Mouse (Mus musculus) retina, embryonic 14.5 days (tissue): ENCODE measurements around the gene Cmbl.

Experiments used
- DNase-seq: peaks from one replicate; pipeline ENCODE4 v3.0.0-alpha.2; 2015; ENCODE audit warnings: low spot score

Gene Cmbl

DNA sequence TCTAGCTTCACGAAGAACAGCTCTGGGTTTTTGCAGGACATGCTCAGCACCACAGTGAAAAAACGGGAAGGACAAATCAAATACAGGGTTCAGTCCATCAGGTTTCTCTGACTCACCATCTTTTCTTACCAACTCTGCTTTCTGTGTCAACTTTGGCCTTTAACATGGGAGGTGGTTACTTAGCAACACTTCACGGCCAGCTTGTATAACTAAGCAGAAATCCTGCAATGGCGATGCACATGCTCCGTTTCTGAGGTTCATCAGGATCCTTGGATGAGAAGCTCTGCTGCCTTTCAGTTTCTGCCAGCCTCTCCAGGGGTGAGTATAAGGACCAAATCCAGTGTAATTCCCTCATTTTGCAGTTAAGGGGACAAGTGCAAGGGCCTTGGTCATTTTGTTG, at the start of gene Cmbl:
Gene Cmbl (plus strand): TSS at position 206 of the 400 bp plus-strand sequence.
- DNase-seq, result no peak

DNA sequence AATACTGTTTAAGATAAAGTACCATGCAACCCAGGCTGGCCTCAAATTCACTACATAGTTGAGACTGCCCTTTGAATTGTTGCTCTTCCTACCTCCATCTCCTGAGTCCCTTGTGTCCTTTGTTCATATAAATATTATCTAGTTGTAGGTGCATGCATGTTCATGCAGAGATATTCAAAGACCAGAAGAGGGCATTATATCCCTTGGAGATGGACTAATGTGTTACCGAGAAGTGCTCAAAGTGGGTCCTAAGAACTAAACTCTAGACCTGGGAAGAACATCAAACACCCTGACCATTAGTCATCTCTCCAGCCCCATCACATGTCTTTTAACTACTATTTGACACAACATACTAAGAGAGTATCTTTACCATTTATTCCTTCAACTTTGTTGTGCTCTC, 48.0 kb upstream of the Cmbl start:
- DNase-seq, result no peak

DNA sequence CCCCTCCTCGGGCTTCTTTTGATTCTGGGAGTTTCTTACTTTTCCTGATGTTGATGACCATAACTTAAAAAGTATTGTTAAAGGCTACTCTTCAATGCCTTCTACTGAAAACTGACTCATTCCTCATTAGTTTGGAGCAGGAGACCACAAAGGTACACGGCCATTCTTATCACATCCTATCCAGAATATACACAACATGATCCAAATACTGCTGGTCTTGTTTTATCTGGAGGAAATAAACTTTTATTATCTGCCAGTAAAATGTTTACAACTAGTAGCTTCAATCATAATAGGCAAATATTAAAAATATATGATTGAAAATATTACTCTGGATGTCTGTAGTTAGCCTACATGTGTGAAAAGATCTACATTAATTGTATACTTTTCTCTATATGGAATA, 46.8 kb upstream of the Cmbl start:
- no peak for DNase-seq

DNA sequence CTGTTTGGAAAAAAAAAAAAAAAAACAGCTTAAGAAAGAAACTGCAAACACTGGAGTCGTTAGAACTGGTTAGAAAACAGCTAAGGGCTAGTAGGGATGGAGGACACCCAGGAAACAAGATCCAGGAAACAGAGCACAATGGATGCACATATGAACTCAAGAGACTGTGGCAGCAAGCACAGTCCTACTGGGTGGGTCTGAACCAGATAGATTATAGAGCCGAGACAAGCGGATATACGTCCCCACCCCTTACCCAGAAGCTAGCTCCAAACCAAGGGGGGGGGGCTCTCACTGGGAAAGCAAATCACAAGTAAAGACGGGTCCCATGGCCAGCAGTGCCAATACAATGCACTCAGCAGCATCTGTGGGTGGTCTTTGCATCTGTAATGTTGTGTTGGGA, 46.2 kb upstream of the Cmbl start:
- DNase-seq, result no peak

GRCm38 (mm10) chr15:31526463-31526862, 38.7 kb upstream of the Cmbl start:
- no peak for DNase-seq

DNA sequence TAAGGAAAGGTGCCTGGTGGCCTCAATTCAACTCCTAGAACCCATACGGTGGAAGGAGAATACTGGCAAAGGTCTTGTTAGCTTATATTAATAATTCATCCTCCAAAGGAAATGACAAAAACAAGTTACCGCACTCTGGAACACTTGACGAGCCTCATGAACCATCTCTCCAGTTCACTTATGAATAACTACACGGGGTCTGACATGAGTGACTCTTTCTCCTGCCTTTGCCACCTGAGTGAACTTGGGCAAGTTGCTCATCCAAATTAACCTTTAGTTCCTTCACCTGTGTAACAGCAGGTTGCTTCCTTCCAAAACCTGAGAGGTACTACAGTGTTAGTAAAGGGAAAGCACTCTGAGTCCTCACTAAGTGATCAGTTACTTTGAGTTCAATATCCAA, 36.7 kb upstream of the Cmbl start:
- DNase-seq, result no peak

DNA sequence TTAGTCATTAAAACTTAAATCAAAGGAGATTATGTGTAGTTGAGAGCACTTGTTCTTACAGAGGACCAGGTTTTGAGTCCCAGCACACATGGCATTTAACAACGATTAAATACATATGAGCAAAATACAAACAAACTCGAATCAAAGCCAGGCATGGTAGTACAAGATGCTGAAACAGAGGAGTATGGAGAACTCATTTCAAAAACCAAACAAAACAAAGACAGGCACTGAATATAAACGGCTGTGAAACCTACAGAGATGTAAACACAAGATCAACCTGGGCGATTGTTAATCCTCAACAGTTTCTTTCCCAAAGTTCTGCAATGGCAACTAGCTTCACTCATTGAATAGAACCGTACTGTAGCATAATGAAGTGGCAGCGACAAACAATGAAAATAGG, 36.1 kb upstream of the Cmbl start:
- peak; percentile 40 for DNase-seq

- DNase-seq, result peak; percentile 55
Observed at GRCm38 (mm10) chr15:31529811-31530658, 35.2 kb upstream of the Cmbl start.

DNA sequence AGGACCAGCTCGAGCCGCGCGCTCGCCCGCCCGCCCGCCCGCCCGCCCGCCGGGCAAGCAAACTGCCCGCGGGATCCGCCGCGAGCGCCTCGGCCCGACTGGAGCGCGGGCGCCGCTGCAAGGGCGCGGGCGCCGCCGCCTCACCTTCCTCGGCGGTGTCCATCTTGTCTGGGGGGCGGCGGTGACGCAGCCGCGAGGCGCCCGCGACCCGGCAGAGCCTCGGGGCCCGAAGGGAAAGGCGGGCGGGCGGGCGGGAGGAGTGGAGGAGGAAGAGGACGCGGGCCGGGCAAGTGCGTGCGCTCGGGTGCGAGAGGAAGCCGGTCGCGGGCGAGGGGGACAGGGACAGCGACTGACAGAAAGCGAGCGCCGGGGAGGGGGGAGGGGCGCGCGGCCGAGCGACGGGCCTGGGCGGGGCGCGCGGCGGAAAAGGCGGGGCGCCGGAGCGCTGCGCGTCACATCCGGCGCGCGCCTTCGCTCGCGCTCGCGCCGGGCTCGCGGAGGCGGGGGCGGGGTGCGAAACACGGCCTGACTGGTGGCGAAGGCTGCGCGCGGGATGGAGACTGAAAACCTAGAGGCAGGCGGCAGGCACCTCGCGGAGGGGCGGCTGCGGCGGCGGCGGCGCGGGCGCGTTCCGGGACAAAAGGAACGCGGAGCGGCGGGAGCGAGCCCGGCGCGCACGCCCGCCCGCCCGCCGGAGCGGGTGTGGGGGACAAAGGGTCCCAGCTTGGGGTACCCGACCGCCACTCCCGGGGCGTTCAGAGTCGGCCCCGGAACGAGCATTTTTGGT, 34.3 kb upstream of the Cmbl start, which contains the start of gene March6:
Gene March6 (minus strand): TSS at position 395 of the 787 bp plus-strand sequence.
- peak; percentile 93 for DNase-seq

- no peak for DNase-seq
Observed at GRCm38 (mm10) chr15:31531446-31532330, 33.5 kb upstream of the Cmbl start.

- DNase-seq, result no peak
Observed at GRCm38 (mm10) chr15:31532331-31533021, 32.7 kb upstream of the Cmbl start.

DNA sequence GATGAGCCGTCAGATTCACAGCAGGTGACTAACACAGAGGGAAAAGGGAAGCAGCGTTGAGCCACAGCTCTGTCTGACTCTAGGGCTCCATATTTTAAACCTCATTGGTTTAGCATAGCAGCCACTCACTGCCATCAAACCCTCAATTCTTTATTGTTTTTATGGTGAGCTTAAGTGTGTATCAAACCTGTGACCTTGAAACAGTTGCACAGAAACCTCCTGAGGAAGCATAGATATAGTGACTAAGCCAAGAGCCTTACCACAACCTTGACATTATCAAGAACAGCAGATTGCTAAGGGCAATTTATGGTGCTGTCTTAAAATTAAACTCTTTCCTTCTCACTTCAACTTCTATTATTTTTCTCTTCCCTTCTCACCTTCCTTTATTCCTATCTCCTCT, 31.7 kb upstream of the Cmbl start:
- no peak for DNase-seq

DNA sequence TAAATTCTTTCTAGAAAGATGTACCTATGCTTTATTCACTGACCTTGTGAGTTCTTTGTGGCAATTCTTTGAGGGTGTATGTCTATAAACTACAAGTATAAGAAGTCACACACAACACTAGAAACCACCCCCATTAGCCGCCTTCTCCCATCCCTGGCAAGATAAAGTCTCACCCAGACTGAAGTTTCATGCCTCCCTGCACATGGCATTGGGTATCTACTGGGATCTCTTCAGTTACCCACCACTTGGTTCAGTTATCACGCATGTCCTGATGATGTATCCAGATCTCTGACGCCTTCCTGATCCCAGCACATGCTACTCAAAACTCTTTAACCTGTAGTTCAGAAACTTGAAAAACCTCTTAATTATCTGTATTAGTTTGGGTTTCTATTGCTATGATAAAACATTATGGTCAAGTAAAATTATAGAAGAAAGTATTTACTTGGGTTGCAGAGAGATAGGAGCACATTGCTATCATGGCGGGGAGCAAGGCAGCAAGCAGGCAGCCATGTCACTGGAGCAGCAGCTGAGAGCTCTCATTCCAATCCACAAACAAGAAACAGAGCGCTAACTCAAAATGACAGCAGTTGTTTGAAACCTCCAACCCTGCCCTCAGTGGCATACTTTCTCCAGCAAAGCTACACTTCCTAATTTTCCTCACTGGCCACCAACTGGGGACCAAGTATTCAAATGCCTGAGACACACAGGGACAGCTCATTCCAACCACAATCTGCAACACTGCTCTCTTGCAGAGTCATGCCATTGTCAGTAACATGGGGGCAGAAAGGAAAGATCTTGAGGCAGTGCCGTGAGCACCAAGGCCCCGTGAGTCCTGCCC, 30.5 kb upstream of the Cmbl start:
- DNase-seq, result peak; percentile 47

DNA sequence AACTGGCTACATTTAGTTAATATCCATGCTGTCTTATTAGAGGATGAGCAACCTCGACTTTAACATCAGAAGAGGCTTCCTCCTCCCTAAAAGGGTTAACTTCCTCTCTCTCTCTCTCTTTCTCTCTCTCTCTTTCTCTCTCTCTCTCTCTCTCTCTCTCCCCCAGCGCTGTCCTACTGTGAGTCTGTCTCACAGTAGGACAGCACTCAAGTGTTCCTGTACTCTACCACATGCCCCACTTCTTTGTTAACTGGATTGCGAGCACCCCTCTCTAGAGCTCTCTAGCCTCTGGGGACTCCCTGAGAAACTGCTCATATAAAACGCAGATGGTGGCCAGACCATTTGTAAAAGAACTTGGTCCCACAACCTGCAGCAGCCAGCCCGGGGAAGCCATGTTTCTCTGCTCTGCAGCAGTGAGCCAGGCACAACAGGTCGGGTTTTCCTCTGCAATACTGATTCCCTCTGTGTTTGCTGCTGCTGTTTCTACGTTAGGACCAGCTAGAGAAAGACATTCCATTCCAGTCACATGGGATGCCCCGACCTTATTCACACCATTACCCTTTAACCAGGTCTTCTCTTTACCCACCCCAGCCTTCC, 29.8 kb upstream of the Cmbl start:
- peak; percentile 49 for DNase-seq

DNA sequence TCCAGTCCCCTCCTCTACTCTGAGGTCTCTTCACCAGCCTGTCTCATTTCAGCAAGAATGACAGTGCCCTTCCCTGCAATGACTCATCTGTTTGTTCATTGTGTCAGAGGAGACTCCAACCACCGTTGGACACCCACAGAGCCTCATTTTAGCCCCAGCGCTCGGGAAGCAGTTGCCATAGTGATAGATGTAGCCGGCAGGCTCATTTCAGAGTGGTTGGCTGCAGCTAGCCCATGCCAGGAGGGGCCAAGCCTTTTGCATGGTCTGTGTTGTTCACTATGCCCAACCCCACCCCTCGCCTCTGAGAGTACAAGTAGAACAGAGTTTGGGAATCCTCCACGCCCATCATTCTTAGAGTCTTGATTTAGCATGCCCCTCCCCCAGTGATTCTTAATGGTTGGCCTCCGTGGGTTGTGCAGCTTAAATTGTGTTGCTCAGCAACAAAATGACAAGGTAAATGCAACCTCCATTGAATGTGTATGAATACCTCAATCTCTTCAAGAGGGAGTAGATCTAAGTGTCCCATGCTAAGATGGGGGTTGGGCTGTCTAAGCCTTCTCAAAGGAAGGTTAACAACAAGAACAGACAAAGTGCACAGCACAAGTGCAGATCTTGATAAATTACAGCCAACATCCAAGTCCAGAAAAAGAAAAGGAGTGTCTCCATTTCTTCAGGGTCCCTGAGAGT, 29.0 kb upstream of the Cmbl start:
- DNase-seq, result peak; percentile 89

GRCm38 (mm10) chr15:31537706-31538105, 27.5 kb upstream of the Cmbl start:
- no peak for DNase-seq

- DNase-seq, result no peak
Observed at GRCm38 (mm10) chr15:31538346-31538745, 26.8 kb upstream of the Cmbl start.

DNA sequence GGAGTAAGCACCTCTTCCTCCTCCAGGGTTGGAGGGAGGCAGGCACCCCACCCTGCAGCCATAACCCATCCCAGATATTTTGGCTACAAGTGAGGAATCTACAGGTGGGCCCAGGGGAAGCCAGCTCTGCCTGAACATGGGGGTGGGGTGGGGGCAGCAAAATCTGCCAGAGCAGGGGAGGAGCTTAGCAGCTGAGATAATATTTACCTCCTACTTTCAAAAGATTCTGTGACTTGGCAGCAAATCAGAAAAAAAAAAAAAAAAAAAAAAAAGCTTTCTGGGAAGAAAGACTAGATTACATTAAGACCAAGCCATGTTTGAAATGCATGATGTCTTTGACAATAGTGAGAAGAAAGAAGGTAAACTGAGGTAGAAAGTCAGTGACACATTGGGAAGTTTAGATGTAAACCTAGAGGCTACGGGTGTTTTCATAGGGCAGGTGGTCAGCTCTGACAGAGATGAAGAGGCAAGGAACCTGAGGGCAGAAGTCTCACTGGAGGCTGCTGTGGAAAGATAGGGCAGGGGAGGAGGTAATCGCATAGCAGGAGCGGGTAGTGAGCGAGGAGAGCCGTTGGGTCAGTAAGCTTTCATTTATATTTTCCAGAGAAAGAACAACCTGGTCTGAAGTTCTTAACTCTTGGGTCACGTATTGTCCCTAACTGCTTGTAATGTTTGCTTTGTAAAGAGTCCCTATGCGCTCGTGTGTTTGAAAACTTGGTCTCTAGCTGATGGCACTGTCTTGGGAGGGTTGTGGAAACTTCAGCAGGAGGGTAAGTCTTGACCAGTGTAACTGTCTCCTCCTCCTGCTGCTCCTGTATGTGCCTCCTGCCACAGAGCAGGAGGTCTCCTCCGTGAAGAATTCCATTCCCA, 25.3 kb upstream of the Cmbl start:
- no peak for DNase-seq

DNA sequence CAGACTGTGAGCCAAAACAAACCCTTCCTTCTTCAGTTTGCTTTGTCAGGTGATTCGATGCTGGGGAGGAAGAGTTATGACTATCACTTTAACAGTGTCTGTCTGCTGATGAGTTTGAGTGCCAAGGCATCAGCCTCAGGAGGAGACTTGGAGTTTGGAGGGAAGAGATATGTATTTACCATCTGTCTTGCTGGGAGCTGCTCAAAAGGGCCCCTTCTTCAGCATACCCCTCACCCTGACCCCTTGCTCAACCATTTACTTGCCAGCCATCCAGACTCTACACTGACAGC, 24.7 kb upstream of the Cmbl start:
- no peak for DNase-seq
